Mouse (Mus musculus) midbrain, embryonic 16.5 days (tissue): ENCODE measurements around the gene Lima1. TPM values are rescaled to one million over a fixed set of nuclear protein-coding genes. Genes with fewer than 3 reads are reported as not detected.

Experiments used
- ATAC-seq: fragments of 200-750 bp; cut with Nextera tagmentation; 2 replicates; pipeline ENCODE4 v1.8.0; 2017; ENCODE audit warnings: moderate TSS enrichment
- H3K27ac ChIP-seq: fragments of 300-500 bp; sonication (generic); 2 replicates; pipeline ENCODE4 v1.5.1; 2014; ENCODE audit warnings: mild to moderate bottlenecking, low read length, mixed read lengths
- H3K27me3 ChIP-seq: fragments of 300-500 bp; sonication (generic); 2 replicates; pipeline ENCODE4 v1.6.1; 2014; ENCODE audit warnings: low read depth, low read length, mixed read lengths; ENCODE audit not compliant: control insufficient read depth, insufficient read depth
- H3K36me3 ChIP-seq: fragments of 300-500 bp; sonication (generic); 2 replicates; pipeline ENCODE4 v1.6.1; 2014; ENCODE audit warnings: mild to moderate bottlenecking, low read length, moderate library complexity, mixed read lengths; ENCODE audit not compliant: control insufficient read depth, insufficient read depth
- H3K4me1 ChIP-seq: fragments of 300-500 bp; sonication (generic); 2 replicates; pipeline ENCODE4 v1.6.1; 2014; ENCODE audit warnings: mild to moderate bottlenecking, low read length, mixed read lengths; ENCODE audit not compliant: control insufficient read depth, insufficient read depth
- H3K4me2 ChIP-seq: fragments of 300-500 bp; sonication (generic); 2 replicates; pipeline ENCODE4 v1.6.1; 2014; ENCODE audit warnings: mild to moderate bottlenecking, low read length, mixed read lengths
- H3K4me3 ChIP-seq: fragments of 300-500 bp; sonication (generic); 2 replicates; pipeline ENCODE4 v1.5.1; 2014; ENCODE audit warnings: low read depth, mild to moderate bottlenecking, low read length, moderate library complexity, mixed read lengths
- H3K9ac ChIP-seq: fragments of 300-500 bp; sonication (generic); 2 replicates; pipeline ENCODE4 v1.6.1; 2014; ENCODE audit warnings: low read depth, low read length, mixed read lengths
- H3K9me3 ChIP-seq: fragments of 300-500 bp; sonication (generic); replicated peaks from 2 replicates; pipeline ENCODE4 v1.6.1; 2014; ENCODE audit warnings: mild to moderate bottlenecking, low read length, mixed read lengths; ENCODE audit not compliant: control insufficient read depth, poor library complexity, severe bottlenecking
- WGBS: fragments of 180-500 bp; shearing (Covaris S2); extraction: QIAGEN DNeasy Blood & Tissue Kit; methylation state at CpG from one replicate; pipeline ENCODE4 v1.1.7; 2014; 5-methylcytosine and 5-hydroxymethylcytosine counted together
- polyA plus RNA-seq: library from polyadenylated mRNA; unstranded; fragments of >200 nt; fragmentation: Nextera tagmentation; extraction: Ambion mirVana; gene quantifications from 2 replicates; pipeline ENCODE4 v1.2.1, GENCODE M21; 2015

Lima1 gene
- polyA plus RNA-seq, 1 experiment from 2014 or later, result 11.8 TPM

DNA sequence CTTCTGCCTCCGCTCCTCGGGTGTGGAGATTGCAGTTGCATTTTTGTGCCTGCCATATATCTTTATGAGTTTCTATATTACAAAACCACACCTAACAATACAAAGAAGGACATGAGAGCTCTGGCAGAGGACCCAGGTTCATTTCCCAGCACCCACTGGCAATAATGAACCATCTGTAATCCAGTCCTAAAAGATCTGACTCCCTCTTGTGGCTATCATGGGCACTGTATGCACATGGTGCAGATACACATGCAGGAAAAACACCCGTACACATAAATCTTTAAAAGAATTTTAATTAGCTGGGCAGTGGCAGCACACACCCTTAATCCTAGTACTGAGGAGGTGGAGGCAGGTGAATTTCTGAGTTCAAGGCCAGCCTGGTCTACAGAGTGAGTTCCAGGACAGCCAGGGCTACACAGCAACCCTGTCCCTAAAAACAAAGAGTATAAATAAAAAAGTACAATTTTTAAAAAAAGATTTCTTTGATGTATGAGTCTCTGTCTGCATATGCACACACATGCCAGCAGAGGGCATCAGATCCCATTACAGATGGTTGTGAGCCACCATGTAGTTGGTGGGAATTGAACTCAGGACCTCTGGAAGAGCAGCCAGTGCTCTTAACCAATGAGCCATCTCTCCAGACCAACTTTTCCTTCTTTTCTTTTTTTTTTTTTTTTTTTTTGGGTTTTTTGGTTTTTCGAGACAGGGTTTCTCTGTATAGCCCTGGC, 146.0 kb downstream of the Lima1 start:
- Histone ChIP-seq H3K4me2 (no peak overlapping the region), H3K36me3 (peaks cover 12% of the 10 kb centered on the region; the same call in 1 of the 2 replicates), H3K27me3 (no peaks in the 10 kb centered on the region), H3K4me1 (peaks cover 15% of the 10 kb centered on the region), H3K27ac (no peak overlapping the region), H3K4me3 (no peak overlapping the region), H3K9ac (no peak overlapping the region), H3K9me3 (no peaks in the 10 kb centered on the region)
- ATAC-seq, result no peak
- whole genome bisulfite sequencing, result 96% methylated on average over 3 of the region's 4 CpGs

Other genes with a start within 250 kb of the Lima1 start
- gene Racgap1, start 223.8 kb downstream of the Lima1 start, polyA plus RNA-seq, result 39.0 and 48.9 TPM in 2 replicates
- 47.9 and 53.9 TPM in 2 replicates for gene Asic1, start 205.1 kb downstream of the Lima1 start, polyA plus RNA-seq
- gene Smarcd1, start 173.3 kb downstream of the Lima1 start, polyA plus RNA-seq, result 86.0 and 110 TPM in 2 replicates
- not detected in 2 replicates for gene Gm17349, start 170.0 kb downstream of the Lima1 start, polyA plus RNA-seq
- 1.4 and 1.7 TPM in 2 replicates for gene Gpd1, start 157.9 kb downstream of the Lima1 start, polyA plus RNA-seq
- 142 and 164 TPM in 2 replicates for gene Cox14, start 149.8 kb downstream of the Lima1 start, polyA plus RNA-seq
- 79.7 and 83.8 TPM in 2 replicates for gene Cers5, start 102.6 kb downstream of the Lima1 start, polyA plus RNA-seq
- 0.02 TPM in 1 of 2 replicates, not detected in the other for gene Fam186a, start 91.6 kb upstream of the Lima1 start, polyA plus RNA-seq
- gene Larp4, start 94.6 kb upstream of the Lima1 start, polyA plus RNA-seq, result 22.0 and 22.3 TPM in 2 replicates
- gene Dip2b, start 163.2 kb upstream of the Lima1 start, polyA plus RNA-seq, result 16.5 and 18.3 TPM in 2 replicates